Mouse (Mus musculus) 3134 (cell line): ENCODE measurements around the gene Gatd1.

Source experiments
- DNase-seq: peaks from one replicate; pipeline ENCODE4 v3.0.0-alpha.2; 2011; ENCODE audit warnings: low spot score; ENCODE audit not compliant: insufficient read length; ENCODE audit errors: extremely low read depth

The Gatd1 gene

GRCm38 (mm10) chr7:141443081-141443821, 29.3 kb upstream of the Gatd1 start:
- peak; percentile 73 for DNase-seq

- DNase-seq: no peak
Measured at GRCm38 (mm10) chr7:141442199-141442598, 28.3 kb upstream of the Gatd1 start.

DNA sequence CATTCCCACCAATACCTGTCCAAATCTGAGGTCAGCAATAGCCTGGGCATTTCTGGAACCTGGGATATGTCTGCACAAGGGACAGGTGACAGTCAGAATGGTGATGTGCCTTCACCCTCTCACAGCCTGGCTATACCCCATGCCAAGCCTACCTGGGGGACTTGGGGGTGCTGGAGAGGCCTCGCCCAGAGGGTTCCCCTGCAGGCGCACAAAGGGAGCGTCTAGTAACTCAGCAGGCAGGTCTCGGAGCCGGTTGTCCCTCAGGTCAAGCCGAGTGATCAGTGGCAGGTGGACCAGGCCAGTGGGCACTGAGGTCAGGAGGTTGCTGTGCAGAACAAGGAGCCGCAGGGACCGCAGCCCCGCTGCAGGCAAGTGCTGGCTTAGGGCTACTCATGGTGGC, 27.5 kb upstream of the Gatd1 start:
- no peak for DNase-seq

GRCm38 (mm10) chr7:141440613-141441012, 26.7 kb upstream of the Gatd1 start:
- DNase-seq: no peak

DNA sequence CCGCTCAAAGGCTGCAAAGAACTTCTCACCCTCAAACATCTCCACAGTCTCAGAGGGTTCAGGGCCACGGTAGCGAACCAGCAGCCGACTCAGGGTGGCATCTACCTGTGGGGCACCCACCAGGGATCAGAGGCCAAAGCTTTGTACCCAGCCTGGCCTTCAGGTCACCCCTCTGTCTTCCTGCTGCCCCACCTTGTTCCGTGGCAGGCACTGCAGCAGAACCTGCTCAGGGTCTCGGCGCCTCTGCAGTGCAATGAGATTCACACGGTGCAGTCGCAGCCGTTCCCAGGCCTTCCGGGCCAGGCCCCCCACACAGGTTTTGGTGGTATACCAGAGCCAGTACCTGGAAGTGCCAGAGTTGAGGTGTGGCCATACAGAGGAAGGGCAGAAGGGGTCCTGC, 25.9 kb upstream of the Gatd1 start:
- no peak for DNase-seq

GRCm38 (mm10) chr7:141439140-141439679, 25.3 kb upstream of the Gatd1 start:
- DNase-seq: no peak

DNA sequence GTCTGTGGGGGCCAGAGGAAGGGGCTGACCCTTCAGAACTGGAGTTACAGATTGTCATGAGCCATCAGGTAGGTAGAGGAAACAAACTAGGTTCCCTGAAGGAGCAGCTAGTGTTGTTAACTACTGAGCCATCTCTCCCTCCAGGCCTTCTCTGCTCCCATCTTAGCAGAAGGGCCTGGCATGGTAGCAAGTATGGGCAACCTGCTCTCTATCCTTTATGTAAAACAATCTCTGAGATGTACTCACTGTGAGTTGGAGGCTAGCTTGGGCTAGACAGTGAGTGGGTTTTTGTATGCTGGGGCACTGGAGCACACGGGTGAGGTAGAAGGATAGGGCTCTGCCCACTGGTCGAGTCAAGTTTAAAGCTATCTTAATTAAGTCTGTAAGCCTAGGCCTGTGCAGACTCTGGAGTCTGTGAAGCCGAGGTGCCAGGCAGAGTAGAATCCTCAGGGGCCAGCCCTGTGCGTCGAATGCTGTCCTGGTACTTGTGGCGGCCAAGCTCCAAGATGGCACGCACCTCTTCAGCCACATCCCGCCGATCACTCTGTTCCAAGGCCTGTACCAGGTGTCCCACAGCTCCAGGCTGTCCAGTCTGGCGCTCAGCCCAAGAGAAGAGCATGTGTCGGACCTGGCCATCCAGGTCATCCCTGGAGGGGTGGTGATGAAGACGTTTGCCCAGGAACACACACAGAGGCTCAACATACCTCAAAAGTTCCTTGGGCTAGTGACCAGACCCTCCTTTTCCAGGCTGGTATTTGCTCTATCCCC, 24.4 kb upstream of the Gatd1 start:
- no peak for DNase-seq

DNA sequence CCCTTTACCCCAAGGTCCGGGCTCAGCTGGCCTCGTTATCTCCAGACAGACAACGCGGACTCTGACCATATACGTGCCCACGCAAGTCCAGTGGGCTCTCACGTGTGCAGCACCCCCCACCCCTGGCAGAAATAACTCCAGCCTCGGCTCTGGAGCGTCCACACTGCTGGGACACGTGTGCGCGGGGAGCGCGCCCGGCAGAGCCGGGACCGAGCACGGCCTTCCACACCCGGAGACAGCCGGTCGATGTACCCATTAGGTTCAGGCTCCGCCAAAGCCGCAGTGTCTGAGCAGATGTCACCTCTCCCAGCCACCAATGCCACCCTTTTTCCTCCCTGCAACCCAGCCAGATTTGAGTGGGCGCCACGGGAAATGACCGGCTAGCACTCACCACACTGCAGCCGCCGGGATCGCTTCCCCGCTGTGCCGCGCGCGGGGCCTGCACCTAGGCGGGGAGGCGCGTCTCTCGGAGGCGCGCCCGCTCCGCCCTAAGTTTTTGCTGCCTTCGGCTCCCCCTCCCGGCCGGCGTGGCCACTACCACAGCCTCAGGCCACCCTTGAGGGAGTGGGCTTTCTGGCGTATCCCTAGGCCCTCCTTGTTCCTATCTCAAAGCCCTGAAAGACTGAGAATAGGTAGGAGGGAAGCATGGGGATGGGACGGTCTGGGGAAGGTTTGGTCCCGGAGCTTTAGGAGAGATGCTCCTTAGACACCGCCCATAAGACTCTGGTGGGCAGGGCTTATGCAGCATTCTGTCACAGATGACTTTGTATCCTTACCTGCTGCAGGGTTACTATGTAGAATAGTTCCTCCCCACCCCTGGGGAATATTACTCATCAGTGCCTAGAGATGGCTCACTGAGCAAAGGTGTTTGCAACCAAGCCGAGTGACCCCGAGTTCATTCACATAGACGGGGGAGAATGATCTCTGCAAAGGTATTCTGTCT, 23.5 kb upstream of the Gatd1 start, which contains the start of gene Slc25a22:
Slc25a22 (minus strand) TSS at position 715 of the 943 bp plus-strand sequence.
- peak; percentile 87 for DNase-seq

DNA sequence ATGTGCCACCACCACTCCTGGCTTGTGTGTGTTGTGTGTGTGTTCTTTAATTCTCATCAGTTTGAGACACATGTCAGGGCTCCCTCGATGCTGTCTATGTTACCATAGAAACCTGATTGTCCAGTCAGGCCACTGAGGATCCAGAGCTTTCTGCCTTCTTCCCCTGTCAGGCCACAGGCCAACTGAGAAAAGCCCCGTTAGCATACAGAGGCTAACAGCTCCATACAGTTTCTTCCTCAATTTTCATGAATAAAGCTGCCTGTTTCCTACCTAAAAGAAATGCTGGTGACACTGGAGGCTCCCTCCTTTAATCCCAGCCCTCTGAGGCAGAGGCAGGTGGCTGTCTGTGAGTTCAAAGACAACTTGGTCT, 22.6 kb upstream of the Gatd1 start:
- DNase-seq: no peak

- DNase-seq: no peak
Measured at GRCm38 (mm10) chr7:141435856-141436522, 22.1 kb upstream of the Gatd1 start.

DNA sequence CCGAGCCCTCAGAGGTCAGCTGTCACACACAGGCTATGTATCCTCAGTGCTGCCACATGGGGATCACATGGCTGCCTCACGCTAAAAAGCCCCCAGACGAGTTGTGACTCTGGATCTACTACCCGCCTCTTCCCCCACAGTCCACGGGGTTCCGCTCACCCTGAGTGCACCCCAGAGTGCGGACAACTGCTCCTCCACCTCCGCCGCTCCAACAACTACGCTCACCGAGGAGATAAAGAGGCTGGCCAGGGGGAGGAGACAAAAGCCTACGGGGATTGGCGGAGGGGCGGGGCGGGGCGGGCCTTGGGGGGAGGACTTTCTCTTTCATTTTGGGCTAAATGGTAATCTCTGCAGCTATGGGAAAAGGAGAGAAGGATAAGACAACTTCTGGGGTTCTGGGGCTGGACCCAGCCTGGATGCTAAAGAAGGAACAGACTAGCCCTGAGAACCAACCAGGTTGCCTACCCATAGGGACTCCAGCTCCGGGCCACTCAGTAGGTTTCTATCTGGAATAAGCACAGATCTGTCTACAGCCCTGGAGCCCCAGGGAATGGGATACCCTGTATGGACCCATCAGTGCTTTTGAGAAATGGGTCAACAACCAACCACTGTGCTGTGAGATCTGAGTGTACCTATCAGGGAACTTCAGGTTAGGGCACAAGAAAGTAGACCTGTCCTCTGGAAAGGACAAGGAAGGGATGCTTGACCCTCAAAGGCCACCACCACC, 21.4 kb upstream of the Gatd1 start:
- DNase-seq: peak; percentile 64

GRCm38 (mm10) chr7:141434464-141434863, 20.5 kb upstream of the Gatd1 start:
- DNase-seq: no peak

DNA sequence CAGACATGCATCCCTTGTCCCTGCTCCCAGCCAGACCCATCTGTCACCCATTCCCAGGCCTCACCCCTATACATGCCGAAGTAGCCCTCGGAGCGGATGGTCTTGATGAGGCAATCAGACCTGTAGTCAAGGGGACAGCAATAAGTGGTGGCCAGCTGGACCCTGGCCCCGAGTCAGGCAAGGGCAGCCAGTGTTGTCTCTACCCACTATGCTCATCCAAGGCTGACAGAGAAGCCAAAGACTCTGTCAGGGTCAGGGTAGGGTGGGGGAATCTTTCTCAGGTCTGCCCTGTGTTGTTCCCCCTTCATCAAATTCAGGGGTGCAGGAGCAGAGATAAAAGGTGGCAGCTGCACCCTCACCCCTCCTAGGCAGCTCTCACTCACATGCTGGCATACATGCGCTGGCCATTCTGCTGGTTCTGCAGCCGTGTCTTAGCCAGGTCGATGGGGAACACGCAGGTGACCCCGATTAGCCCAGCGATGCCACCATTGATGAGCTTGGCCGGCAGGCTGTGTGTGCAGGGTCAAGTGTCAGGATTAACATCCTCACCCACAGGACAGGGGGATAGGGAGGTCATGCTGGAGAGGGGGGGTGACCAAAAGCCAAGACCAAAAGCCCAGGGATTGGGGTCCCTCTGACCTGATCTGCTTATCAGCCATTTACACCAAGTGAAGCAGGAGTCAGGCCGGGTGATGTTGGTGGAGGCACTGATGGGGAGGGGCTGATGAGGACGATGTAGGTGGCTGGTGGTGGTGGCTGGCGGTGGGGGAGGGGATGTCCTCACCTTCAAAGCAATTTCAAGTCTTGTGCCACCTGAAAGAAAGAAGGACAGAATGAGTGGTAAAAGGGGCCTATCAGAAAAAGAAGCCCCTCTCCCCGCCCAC, 19.8 kb upstream of the Gatd1 start:
- DNase-seq: no peak

DNA sequence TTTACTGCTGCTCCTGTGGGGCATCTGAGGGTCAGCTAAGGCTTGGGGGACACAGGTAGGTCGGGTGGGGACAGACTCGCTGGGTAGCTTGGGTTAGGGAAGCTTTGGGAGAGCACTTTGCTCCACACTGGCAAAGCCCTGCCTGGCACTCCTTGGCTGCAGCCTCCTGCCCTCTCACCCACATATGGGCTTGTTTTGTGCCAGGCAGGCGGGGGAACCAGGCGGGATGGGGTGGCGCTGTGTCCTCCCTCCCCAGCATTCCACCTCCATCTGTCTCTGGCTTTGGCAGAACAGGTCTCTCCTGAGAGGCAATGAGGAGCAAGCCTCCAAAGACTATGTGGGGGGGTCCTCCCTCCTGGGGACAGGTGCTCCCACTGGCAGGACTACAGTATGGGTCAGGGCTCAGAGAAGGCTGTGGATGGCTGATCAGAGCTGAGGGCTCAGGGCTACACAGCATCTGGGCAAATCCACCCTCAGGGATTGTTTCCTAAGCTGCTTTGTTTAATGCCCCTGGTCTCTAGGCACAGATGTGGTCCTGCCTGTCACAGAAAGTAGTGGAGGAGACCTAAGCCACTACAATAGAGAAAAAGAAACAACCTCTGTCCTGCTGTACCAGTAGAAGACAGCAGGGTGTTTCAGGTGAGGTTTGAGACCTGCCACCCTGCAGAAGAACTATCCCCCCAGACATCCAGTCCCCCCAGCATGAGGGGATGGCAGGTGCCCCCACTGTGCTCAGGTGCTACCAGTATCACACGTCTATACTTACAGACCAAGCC, 19.0 kb upstream of the Gatd1 start:
- DNase-seq: no peak

GRCm38 (mm10) chr7:141432186-141432611, 18.3 kb upstream of the Gatd1 start:
- DNase-seq: no peak

DNA sequence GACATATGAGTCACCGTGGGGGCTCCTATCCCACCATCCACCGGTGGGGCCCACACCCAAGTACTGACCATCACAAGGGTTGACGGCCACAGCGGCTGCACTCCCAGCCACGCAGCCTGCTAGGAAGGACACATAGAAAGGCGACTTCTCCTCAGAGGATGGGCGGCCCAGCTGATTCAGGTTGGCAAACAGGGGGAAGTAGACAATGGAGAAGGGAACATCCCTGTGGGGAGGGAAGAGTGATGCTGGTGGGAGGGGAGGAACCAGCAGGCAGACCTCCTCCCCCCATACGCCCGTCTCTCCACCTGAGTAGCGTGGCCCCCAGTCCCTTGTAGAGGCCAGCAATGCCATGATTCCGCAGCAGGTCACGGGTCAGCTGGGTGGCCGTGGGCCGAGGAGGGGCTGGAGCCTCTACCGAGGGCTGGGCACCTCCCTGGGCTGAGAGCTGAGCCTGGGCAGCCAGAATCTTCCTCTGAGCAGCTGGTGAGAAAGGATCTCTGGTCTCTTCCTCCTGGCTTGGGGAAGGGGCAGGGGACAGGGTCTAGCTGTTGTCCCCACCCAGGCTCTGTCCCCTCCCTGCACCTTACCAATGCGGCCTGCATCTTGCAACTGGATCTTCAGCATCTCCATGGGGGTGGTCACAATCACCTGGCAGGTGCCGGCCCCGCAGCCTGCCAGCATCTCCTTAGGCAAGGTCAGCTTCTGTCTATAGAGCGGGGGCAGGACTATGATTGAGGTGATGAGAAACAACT, 17.7 kb upstream of the Gatd1 start:
- no peak for DNase-seq

DNA sequence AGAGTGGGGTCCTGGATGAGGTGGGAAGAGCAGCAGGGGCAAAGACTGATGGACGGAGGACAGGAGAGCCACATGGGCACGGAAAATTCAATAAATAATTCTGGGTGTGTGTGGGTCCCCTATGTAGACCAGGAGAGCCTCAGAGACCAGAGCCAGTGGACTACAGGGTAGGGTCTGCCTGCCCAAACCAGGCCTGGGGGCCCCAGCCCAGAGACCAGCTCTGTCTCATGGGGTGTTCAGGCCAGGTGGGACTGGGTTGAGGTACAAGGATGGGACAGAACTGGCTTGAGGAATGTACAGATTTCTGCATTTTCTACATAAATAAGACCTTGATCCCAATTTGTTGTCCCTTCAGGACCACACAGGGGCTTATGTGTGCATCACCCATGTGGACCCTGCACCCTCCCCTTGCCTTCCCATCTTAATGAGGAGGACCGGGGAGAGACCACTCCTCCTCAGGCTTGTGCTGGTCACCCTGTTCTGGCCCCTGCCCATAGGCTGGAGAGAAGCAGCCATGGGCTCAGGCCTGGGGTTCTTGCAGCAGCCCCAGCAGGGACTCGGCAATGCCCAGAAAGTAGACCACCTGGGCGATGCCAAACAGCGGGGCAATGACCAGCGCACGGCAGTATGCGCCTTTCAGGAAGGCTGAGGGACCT, 16.8 kb upstream of the Gatd1 start:
- no peak for DNase-seq
